7 mouse cellular contexts compared by ENCODE assay signal in genomic region chr14:54350773-54351541, GRCm38 (mm10). TPM values are rescaled to one million over a fixed set of nuclear protein-coding genes. Genes with fewer than 3 reads are reported as not detected.
DNase-seq lines count a peak whose midpoint lies in the region; TF ChIP-seq lines count a peak whose summit lies in the region.
"Not testable (repeated sequence)": the region's sequence is repeated elsewhere in the genome, so short reads cannot be mapped to it uniquely, and the experiment has no call there.

No protein-coding gene starts in this region.

- peak; percentile 56 to 63 for DNase-seq in B cell, adult 2 months
- DNase-seq in CH12.LX (ENCODE audit: extremely low read depth), result peak; percentile 66
- DNase-seq in heart, adult 11 months, result peak; percentile 79
- peak; percentile 13 to 25 for DNase-seq in spleen, adult 18-20 months
- not testable (repeated sequence) for DNase-seq in thymus, adult 2 months

- in situ Hi-C loops in CH12.LX (cut with MboI; ENCODE audit: low pct_ligation_motif_present, low pct_unique_long_range_greater_than_20kb, low sequenced_read_pairs), result not testable (repeated sequence)

- not testable (repeated sequence) for H3K79me2 ChIP-seq in CH12.LX (replicated peaks; ENCODE audit: control insufficient read depth, extremely low read depth, insufficient read depth, poor library complexity, severe bottlenecking); macrophage (ENCODE audit: inconsistent target)

- WGBS in bone marrow, adult 2 months, result 29% methylated on average over 16 of the region's 16 CpGs
- 43% methylated on average over 15 of the region's 16 CpGs for WGBS in macrophage (ENCODE audit: missing documents)
- 31% methylated on average over 16 of the region's 16 CpGs for WGBS in thymus, adult 2 months

- H3K4me3 ChIP-seq in CH12.LX (replicated peaks in 1 of 3; ENCODE audit: low read depth in 2 of 3, low read length in 2 of 3, poor library complexity in 1 of 3) (peak overlapping the region; percentile 48 to 72 (median 55)), macrophage (ENCODE audit: inconsistent target) (peak overlapping the region; percentile 26)
- H3K4me3 ChIP-seq in bone marrow, adult 2 months (replicated peaks; ENCODE audit: control insufficient read depth, low read depth, low read length), result peak overlapping the region; percentile 27
- H3K4me3 ChIP-seq in thymus, adult 2 months (ENCODE audit: control insufficient read depth, insufficient read depth, low read length), result peak overlapping the region; percentile 15

- peak overlapping the region; percentile 91 for H3K4me2 ChIP-seq in CH12.LX (ENCODE audit: insufficient read depth, low read depth, poor library complexity, severe bottlenecking)

- not testable (repeated sequence) for H3K4me1 ChIP-seq in CH12.LX (ENCODE audit: control insufficient read depth in 1 of 2, insufficient read depth in 2 of 2); bone marrow, adult 2 months (ENCODE audit: control insufficient read depth, insufficient read depth, low read length); thymus, adult 2 months (replicated peaks; ENCODE audit: control insufficient read depth, insufficient read depth, low read length)

- peak overlapping the region; percentile 88 for H3K9ac ChIP-seq in CH12.LX (ENCODE audit: insufficient read depth, low read depth)

- peak; percentile 42 for TF ChIP-seq POLR2A in CH12.LX (IDR thresholded peaks at IDR 0.05; ENCODE audit: low read depth, low read length)
- not testable (repeated sequence) for TF ChIP-seq POLR2A in bone marrow, adult 2 months (IDR thresholded peaks at IDR 0.05; ENCODE audit: borderline replicate concordance, control insufficient read depth, low read depth, low read length); thymus, adult 2 months (IDR thresholded peaks at IDR 0.05; ENCODE audit: control insufficient read depth, extremely low read depth, insufficient read depth, low read length, poor library complexity)

- peak overlapping the region; percentile 32; the same call in 1 of the 2 replicates for H3K27ac ChIP-seq in CH12.LX (ENCODE audit: insufficient read depth, low read depth)
- peak overlapping the region; percentile 10; the same call in 1 of the 2 replicates for H3K27ac ChIP-seq in bone marrow, adult 2 months (ENCODE audit: control insufficient read depth, insufficient read depth, low read depth, low read length, poor library complexity)
- H3K27ac ChIP-seq in macrophage; thymus, adult 2 months (ENCODE audit: control insufficient read depth, insufficient read depth, low read length): not testable (repeated sequence)

- peak; percentile 9; the same call in 1 of the 2 replicates for TF ChIP-seq EP300 in CH12.LX (IDR thresholded peaks at IDR 0.05; ENCODE audit: low read length)

- not testable (repeated sequence) for TF ChIP-seq CTCF in CH12.LX (conservative IDR thresholded peaks at IDR 0.05 in 1 of 2, IDR thresholded peaks at IDR 0.05 in 1 of 2; ENCODE audit: low read depth in 2 of 2, low read length in 2 of 2); bone marrow, adult 2 months (IDR thresholded peaks at IDR 0.05; ENCODE audit: control insufficient read depth, insufficient read depth, low read length); thymus, adult 2 months (IDR thresholded peaks at IDR 0.05; ENCODE audit: borderline replicate concordance, control insufficient read depth, extremely low read depth, insufficient read depth, low read length, poor library complexity)

- peaks cover 10 to 14% of the 10 kb centered on the region in 2 experiments for H3K36me3 ChIP-seq in CH12.LX (replicated peaks in 1 of 2; ENCODE audit: control insufficient read depth in 1 of 2, insufficient read depth in 1 of 2, low read length in 1 of 2)
- H3K36me3 ChIP-seq in macrophage (ENCODE audit: inconsistent target); thymus, adult 2 months (ENCODE audit: control insufficient read depth, insufficient read depth, low read length): not testable (repeated sequence)

- not testable (repeated sequence) for H3K27me3 ChIP-seq in CH12.LX (replicated peaks); thymus, adult 2 months (ENCODE audit: control insufficient read depth, insufficient read depth, low read length)

- peaks cover 25% of the 10 kb centered on the region for H3K9me3 ChIP-seq in CH12.LX (replicated peaks; ENCODE audit: low read length)

- TF ChIP-seq RAD21 in CH12.LX (IDR thresholded peaks at IDR 0.05; ENCODE audit: low read depth, low read length), result not testable (repeated sequence)

- dilution Hi-C loops in CH12.LX (cut with MboI; ENCODE audit: extremely low pct_ligation_motif_present, extremely low pct_unique_long_range_greater_than_20kb, low sequenced_read_pairs), result not testable (repeated sequence)

TF ChIP-seq in CH12.LX, 34 proteins besides CTCF, POLR2A, EP300 and RAD21:
- TF ChIP-seq TCF12 (IDR thresholded peaks at IDR 0.05; ENCODE audit: low read depth, low read length), result 0 out of 2 replicates have a peak, but pooled peaks have one; percentile 16

RNA-seq across cellular contexts. Expression of gene Oxa1l, which starts 9.7 kb away (rescaled TPM):
- total RNA-seq in CH12.LX (2012; rRNA removed) (37.3 and 38.8 TPM in 2 replicates), CH12.LX (2014; rRNA removed) (34.6 and 34.7 TPM in 2 replicates)
- polyA plus RNA-seq in CH12.LX (2012; ENCODE audit: insufficient read length, low read depth) (88.9 and 111 TPM in 2 replicates), macrophage (2018) (29.2 to 46.0 TPM (median 33.9 TPM) in 3 replicates)
- 39.1 and 64.9 TPM in 2 replicates for polyA plus RNA-seq in bone marrow, adult 2 months (2011; ENCODE audit: insufficient read depth, insufficient read length, low replicate concordance, missing spikeins)
- 100 to 1,000 TPM in 2 of 26 experiments, 10 to 100 TPM in 24; 16.9 to 118 (median 43.0) TPM for total RNA-seq in macrophage (2018; cell fraction: chromatin; rRNA removed)
- 10 to 100 TPM; 18.0 to 46.5 (median 34.2) TPM for total RNA-seq in macrophage (2018; cell fraction: cytosol; rRNA removed)
- 10 to 100 TPM; 15.1 to 86.6 (median 33.4) TPM for total RNA-seq in macrophage (2018; cell fraction: nucleus; rRNA removed)
- polyA plus RNA-seq in thymus, adult 2 months (2012; rRNA removed), result 177 and 188 TPM in 2 replicates
